Mouse (Mus musculus): Measurements from ENCODE around the gene Gm42791.

Gene Gm42791

DNA sequence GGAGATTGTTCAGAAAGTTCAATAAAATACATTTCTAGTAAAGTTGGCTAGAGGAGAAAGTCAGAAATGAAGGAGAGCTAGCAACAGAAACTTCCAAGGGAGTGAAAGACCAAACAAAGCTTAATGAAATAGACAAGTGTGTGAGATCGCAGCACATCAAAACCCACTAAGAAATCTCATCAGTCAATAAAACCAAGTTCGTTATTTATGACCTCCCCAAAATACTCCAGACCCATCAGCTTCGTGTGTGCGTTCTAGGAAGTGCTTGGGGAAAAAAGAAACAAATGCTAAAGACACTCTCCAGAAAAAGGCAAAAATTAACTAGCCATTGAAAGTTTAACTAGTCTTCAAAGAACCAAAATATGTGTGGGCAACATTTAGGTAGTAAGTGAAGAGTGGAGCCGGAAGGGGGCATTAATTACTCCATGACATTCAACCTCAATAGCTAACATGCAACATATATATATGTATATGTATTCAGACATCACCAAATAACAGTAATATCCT, 67.2 kb downstream of the Gm42791 start:
- no peak for DNase-seq (ENCODE audit: low spot score in 2 of 2)

DNA sequence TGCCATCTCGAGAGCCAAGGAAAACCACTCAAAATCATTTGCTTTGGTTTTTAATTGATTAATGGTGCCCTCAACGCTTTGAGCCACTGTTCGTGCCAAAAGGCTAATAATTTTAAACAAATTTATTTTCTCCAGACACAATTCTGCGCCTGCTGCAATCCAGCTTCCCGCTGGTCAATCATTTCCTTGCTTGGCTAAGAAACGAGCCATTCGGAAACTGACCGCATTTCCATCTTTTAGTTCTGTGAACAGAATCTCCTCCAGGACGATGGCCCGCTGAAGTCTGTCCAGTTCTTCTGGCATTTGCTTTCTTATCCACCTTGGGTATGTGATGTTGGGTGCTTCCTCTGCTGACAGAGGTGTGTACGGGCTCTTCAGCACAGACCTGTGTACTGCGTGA, 70.4 kb downstream of the Gm42791 start:
- DNase-seq (ENCODE audit: low spot score in 2 of 2) = no peak

DNA sequence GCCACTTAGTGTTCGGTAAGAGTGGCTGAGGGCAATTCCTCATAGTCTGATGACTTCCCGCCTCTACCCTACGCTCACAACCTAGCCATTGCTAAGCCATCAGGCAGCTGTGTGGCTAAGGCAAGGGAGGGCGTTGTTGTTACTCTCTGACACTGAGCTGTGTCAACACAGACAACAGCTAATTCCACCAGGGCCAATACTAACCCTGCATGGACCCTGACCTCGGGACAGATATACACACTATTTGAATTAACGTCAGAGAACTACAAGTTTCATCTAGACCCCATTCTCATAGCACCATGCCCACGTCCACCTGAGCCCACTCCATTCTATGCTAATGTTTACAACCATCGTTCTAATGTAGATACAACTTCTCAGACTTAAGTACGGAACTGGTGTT, 70.9 kb downstream of the Gm42791 start:
- DNase-seq (ENCODE audit: low spot score in 2 of 2) = no peak

- no peak for DNase-seq (ENCODE audit: low spot score in 2 of 2)
Measured at GRCm38 (mm10) chr5:148923408-148923807, 71.5 kb downstream of the Gm42791 start.

- DNase-seq (ENCODE audit: low spot score in 2 of 2) = no peak
Measured at GRCm38 (mm10) chr5:148922773-148923172, 72.2 kb downstream of the Gm42791 start.

DNA sequence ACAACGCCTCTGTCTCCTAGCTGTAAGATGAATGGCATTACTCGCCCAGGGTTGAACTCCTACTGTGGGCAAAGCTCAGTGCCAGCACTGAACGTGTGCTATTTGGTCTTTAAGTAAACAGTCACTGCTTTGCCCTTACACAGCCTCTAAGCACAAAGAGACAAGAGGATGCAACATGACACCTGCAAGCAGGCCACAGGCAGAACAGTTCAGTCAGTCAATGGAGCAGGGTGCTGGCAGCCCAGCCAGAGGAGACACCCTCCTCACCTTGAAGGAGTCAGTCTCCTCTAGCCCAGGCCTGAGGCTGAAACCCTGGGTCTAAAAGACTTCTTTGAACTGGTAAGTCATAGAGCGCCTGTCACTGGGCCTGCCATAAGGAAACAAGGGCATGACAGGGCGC, 76.9 kb downstream of the Gm42791 start:
- no peak for DNase-seq (ENCODE audit: low spot score in 2 of 2)

DNA sequence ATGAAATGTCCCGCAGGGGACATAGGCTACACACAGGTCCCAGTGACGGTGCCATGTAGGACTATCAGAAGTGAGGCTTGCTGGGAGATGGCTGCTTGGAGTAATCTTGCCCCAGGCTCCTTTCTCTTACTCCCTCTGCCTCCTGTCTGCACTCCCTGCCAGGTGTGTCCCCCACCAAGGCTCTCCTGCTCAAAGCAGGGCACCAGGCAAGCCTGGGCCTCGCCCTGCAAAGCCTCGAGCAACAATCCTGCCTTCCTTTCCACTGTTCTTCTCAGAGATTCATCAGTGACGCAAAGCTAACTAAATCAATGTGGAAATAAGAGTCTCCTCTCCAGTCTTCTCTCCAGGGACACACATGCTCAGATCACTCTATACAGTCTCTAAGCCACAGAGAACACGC, 78.2 kb downstream of the Gm42791 start:
- no peak for DNase-seq (ENCODE audit: low spot score in 2 of 2)

DNA sequence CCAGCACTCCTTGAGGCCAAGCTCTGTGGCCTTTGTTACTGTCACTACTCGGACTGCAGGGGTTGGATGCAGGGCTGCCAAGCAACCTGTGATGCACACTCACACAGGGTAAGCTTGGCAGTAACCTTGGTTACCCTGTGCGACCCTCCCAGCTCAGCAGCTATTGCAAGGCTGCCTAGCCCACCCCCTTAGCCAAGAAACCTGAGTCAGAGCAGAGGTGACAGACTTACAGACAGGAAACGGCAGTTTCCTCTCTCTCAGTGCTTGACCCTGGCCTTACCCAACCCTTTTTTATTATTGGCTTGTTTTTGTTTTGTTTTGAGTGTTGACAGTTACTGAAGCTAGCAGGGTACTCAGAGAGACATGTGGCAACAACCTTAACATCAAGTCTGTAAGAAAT, 82.7 kb downstream of the Gm42791 start:
- DNase-seq (ENCODE audit: low spot score in 2 of 2) = no peak

GRCm38 (mm10) chr5:148910066-148910465, 84.9 kb downstream of the Gm42791 start:
- no peak for DNase-seq (ENCODE audit: low spot score in 2 of 2)

GRCm38 (mm10) chr5:148909402-148909801, 85.5 kb downstream of the Gm42791 start:
- DNase-seq (ENCODE audit: low spot score in 2 of 2) = no peak

- no peak for DNase-seq (ENCODE audit: low spot score in 2 of 2)
Measured at GRCm38 (mm10) chr5:148909057-148909395, 85.9 kb downstream of the Gm42791 start.

GRCm38 (mm10) chr5:148908191-148909056, 86.5 kb downstream of the Gm42791 start:
- DNase-seq (ENCODE audit: low spot score in 2 of 2) = no peak

GRCm38 (mm10) chr5:148906305-148906704, 88.6 kb downstream of the Gm42791 start:
- DNase-seq (ENCODE audit: low spot score in 2 of 2) = no peak

DNA sequence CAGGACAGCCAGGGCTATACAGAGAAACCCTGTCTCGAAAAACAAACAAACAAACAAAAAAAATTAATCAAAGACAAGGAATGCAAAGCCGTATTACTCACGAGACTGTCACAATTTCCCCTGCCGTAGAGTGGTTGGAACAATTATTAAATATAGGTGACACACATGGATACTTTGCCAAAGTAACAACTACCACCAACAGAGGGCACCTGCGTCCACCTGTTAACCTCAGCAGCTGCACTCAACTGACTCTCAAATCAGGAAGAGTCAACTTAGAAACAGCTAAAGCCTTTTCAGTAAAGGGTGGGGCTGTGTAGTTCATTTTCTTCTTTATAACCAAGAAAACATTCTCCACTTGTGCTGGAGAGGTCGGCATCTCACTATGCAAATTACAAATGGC, 90.1 kb downstream of the Gm42791 start:
- DNase-seq (ENCODE audit: low spot score in 2 of 2) = no peak

- no peak for DNase-seq (ENCODE audit: low spot score in 2 of 2)
Measured at GRCm38 (mm10) chr5:148899361-148899760, 95.6 kb downstream of the Gm42791 start.

DNA sequence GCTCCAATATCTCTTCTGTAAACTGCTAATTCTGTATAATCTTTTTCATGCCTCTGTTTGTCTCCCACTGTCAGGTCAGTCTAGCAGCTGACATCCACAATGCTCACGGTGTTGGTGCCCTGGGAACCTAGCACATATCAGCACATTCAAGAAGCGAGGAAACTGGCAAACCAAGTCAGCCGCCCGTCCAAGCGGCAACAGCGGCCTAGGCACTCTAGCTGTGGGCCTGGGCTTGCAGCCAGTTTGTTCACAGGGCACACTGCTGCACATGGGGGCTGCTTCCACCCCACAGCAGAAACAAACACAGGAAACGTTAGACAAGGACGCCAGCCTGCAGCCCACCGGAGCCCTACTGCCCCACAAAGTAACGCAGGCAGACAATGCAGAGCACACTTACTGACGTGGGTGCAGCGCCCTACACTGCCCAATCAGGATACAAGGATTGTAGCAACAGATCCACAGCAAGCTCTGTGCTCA, 97.0 kb downstream of the Gm42791 start:
- no peak for DNase-seq (ENCODE audit: low spot score in 2 of 2)

DNA sequence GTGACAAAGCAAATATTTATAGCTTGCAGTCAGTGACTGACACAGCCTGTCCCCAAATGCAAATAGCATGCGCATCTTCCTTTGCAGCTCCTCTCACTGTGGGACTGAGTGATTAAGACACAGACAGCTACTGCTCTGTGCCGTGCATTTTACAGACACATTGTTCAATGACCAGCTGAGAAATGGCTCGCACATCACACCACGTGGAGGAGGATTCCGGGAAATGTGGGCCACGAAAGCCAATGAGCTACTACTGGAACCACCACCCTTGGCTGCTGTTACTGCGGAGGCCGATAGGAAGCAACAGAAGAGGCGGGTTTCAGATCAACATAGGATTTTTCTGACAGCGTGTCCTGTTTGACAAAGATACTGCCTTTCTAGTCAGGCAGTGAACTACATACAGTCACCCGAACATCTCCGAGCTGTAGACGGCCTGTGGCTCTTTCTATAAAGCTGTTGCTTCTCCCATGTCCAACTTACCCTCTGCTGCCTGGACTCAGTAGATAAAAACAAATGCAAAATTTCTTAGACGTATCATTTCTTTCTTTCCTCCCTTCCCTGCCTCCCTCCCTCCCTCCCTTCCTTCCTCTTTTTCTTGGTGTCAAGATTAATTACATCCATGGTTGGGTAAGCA, 97.8 kb downstream of the Gm42791 start:
- DNase-seq (ENCODE audit: low spot score in 2 of 2) = peak; percentile 68 to 77

DNA sequence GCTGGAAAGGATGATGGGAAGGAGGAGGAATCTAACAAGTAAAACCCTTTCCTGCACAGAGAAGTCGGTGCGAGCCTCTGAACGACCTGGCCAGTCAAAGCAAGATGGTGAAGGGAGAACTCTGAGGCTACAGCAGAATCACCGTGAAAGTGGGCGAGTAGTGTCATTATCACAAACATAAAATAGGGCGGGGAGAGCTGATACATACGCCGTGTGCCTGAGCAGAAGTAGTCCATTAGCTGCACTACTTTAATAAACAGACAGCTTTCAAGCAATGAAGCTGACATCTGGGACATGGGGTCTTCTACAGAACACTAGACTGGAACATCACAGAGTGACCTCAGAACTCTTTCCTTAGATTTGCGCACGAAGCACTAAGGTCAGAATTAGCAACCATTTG, 98.4 kb downstream of the Gm42791 start:
- DNase-seq (ENCODE audit: low spot score in 2 of 2) = no peak

GRCm38 (mm10) chr5:148895833-148896232, 99.1 kb downstream of the Gm42791 start:
- DNase-seq (ENCODE audit: low spot score in 2 of 2) = no peak

DNA sequence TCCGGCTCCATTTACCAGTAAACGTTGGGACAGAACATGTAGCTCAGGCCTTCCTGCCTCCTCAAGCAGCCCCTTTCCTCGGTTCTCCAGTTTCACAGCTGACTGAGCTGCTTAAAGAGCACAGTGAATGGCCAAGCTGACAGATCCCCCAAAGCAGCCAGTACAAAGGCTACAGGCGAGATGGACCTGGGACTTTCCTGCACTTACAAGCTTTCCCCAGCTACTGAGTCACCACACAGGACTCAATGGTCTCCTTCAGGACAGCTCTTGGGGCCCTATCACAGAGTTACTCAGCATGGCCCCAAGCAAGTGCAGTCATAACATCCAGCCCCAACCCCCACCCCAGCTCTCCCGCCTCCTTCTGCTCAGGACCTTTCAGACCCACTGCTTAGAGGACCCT, 99.9 kb downstream of the Gm42791 start:
- DNase-seq (ENCODE audit: low spot score in 2 of 2) = no peak

GRCm38 (mm10) chr5:148890237-148890636, 104.7 kb downstream of the Gm42791 start:
- DNase-seq (ENCODE audit: low spot score in 2 of 2) = no peak

GRCm38 (mm10) chr5:148888032-148888431, 106.9 kb downstream of the Gm42791 start:
- DNase-seq (ENCODE audit: low spot score in 2 of 2) = no peak

Measured in right cerebral cortex, postnatal 36 days (tissue).